Mouse (Mus musculus) CH12.LX (cell line): ENCODE data around the gene Ptprb.

Source experiments
- CTCF ChIP-seq, 2 experiments: IDR thresholded peaks in 1 of 2; conservative IDR thresholded peaks in 1 of 2; 2 replicates each; pipeline ENCODE4 v1.5.1; 2011 to 2012; ENCODE audit warnings: low read depth in 2 of 2, low read length in 2 of 2, improper control_type of control experiment in 1 of 2, inconsistent platforms in 1 of 2, mild to moderate bottlenecking in 1 of 2, moderate library complexity in 1 of 2
- MXI1 ChIP-seq: IDR thresholded peaks from 2 replicates; pipeline ENCODE4 v1.6.1; 2011; ENCODE audit warnings: mild to moderate bottlenecking, low read depth, low read length, improper control_type of control experiment
- POLR2A ChIP-seq: IDR thresholded peaks from 2 replicates; pipeline ENCODE4 v1.6.1; 2011; ENCODE audit warnings: low read depth, mild to moderate bottlenecking, improper control_type of control experiment, low read length
- POLR2AphosphoS2 ChIP-seq: IDR thresholded peaks from 2 replicates; pipeline ENCODE4 v1.6.1; 2011; ENCODE audit warnings: low read depth, low read length, improper control_type of control experiment
- USF1 ChIP-seq: IDR thresholded peaks from 2 replicates; pipeline ENCODE4 v1.6.1; 2014; ENCODE audit warnings: low read depth, mild to moderate bottlenecking, inconsistent platforms, low read length, improper control_type of control experiment

DNA sequence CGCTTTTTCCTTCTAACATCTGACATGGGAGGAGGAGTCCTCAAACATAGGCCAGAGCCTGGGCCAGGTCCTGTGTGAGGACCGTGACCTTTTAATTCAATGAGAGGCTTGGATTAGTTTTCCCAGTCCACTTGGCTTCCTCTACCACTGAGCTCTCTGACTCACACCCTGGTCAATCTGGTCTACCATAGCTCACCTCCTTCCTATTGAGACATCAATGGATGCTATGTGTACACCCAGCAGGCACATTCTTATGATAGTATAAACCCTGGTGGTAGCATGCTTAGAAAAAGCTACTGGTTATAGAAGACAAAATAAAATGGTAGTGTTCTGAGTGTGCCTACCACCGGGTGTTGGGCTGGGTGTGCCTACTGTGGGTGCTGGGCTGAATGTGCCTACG lies 21.1 kb downstream of the Ptprb start:
- no peak for TF ChIP-seq CTCF (conservative IDR thresholded peaks at IDR 0.05 in 1 of 2, IDR thresholded peaks at IDR 0.05 in 1 of 2; ENCODE audit: low read depth in 2 of 2, low read length in 2 of 2)
- no peak for TF ChIP-seq USF1
- no peak for TF ChIP-seq MXI1
- TF ChIP-seq POLR2AphosphoS2 = no peak
- TF ChIP-seq POLR2A = no peak
